Mouse (Mus musculus) kidney, adult 2 months (tissue): ENCODE data around the gene Mllt3. TPM values are rescaled to one million over a fixed set of nuclear protein-coding genes. Genes with fewer than 3 reads are reported as not detected.
"Not testable (repeated sequence)": the region's sequence is repeated elsewhere in the genome, so short reads cannot be mapped to it uniquely, and the experiment has no call there.

ENCODE experiments used
- DNase-seq: peaks from one replicate; pipeline ENCODE4 v3.0.0; 2021
- H3K27ac ChIP-seq: fragments of 200-500 bp; 2 replicates; pipeline ENCODE4 v1.5.1; 2012; ENCODE audit warnings: low read depth, low read length, control low read depth, inconsistent platforms; ENCODE audit not compliant: insufficient read depth
- H3K27me3 ChIP-seq: fragments of 200-500 bp; replicated peaks from 2 replicates; pipeline ENCODE4 v1.6.1; 2012; ENCODE audit warnings: mild to moderate bottlenecking, moderate library complexity, low read length, inconsistent platforms; ENCODE audit not compliant: control insufficient read depth, insufficient read depth
- H3K36me3 ChIP-seq: fragments of 200-500 bp; 2 replicates; pipeline ENCODE4 v1.6.1; 2012; ENCODE audit warnings: mild to moderate bottlenecking, moderate library complexity, low read length, inconsistent platforms; ENCODE audit not compliant: control insufficient read depth, insufficient read depth
- H3K4me1 ChIP-seq: fragments of 200-500 bp; 2 replicates; pipeline ENCODE4 v1.6.1; 2011; ENCODE audit warnings: low read length; ENCODE audit not compliant: control insufficient read depth, insufficient read depth
- H3K4me3 ChIP-seq: fragments of 200-500 bp; 2 replicates; pipeline ENCODE4 v1.5.1; 2011; ENCODE audit warnings: mild to moderate bottlenecking, low read depth, low read length, control low read depth; ENCODE audit not compliant: insufficient read depth
- CTCF ChIP-seq: fragments of 200-500 bp; conservative IDR thresholded peaks from 2 replicates; pipeline ENCODE4 v1.5.1; 2011; ENCODE audit warnings: low read depth, mild to moderate bottlenecking, control low read depth, low read length, moderate library complexity, mixed read lengths; ENCODE audit not compliant: insufficient read depth, insufficient read length
- POLR2A ChIP-seq: fragments of 200-500 bp; IDR thresholded peaks from one replicate; pipeline ENCODE4 v1.6.1; 2011; ENCODE audit warnings: low read depth, low read length, control low read depth
- WGBS: fragments of 180-500 bp; shearing (Covaris S2); methylation state at CpG from one replicate; pipeline ENCODE4 v1.1.7; 2018; 5-methylcytosine and 5-hydroxymethylcytosine counted together
- polyA plus RNA-seq: library from polyadenylated mRNA; depleted of rRNA; stranded (reverse); fragments of >200 nt; gene quantifications from 2 replicates; pipeline ENCODE4 v1.2.3, GENCODE M21; 2012

Mllt3 gene
- polyA plus RNA-seq, 1 experiment, result 5.2 TPM

GRCm38 (mm10) chr4:87984589-87984988 lies 48.6 kb downstream of the Mllt3 start:
- H3K27me3 ChIP-seq, result no peaks in the 10 kb centered on the region
- TF ChIP-seq POLR2A (no peak), CTCF (no peak)
- peak; percentile 73 for DNase-seq
- WGBS, result 42% methylated on average over 3 of the region's 3 CpGs
- no peaks in the 10 kb centered on the region for H3K36me3 ChIP-seq
- no peak overlapping the region for H3K4me3 ChIP-seq
- H3K27ac ChIP-seq, result peak overlapping the region; percentile 84; the same call in 1 of the 2 replicates
- H3K4me1 ChIP-seq, result peaks cover 19% of the 10 kb centered on the region

GRCm38 (mm10) chr4:87984091-87984490 lies 49.1 kb downstream of the Mllt3 start:
- DNase-seq, result no peak
- H3K27ac ChIP-seq, result no peak overlapping the region
- H3K4me1 ChIP-seq, result peaks cover 19% of the 10 kb centered on the region
- 51% methylated on average over 5 of the region's 5 CpGs for WGBS
- H3K27me3 ChIP-seq, result no peaks in the 10 kb centered on the region
- no peak overlapping the region for H3K4me3 ChIP-seq
- H3K36me3 ChIP-seq, result no peaks in the 10 kb centered on the region
- no peak for TF ChIP-seq CTCF
- no peak for TF ChIP-seq POLR2A

DNA sequence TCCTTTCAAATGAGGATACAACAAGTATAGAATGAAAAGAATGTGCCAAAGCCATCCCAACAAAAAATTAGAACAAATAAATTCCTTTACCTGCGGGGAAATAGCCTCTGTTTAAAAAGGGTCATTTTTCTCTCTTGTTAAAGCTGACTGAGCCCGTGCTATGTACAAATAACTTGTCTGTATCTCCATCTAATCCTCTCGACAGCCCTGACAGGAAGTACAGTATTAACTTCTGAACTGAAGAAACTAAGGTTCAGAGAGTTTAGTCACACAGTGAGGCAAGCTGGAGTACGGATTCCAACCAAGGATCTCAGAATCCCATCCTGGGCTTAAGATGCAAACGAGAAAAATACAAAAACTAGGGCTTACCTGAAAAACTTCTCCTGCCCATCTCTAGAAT lies 50.6 kb downstream of the Mllt3 start:
- TF ChIP-seq POLR2A (no peak), CTCF (no peak)
- H3K4me3 ChIP-seq, result no peak overlapping the region
- H3K4me1 ChIP-seq, result peaks cover 19% of the 10 kb centered on the region
- WGBS, result 38% methylated on average over 5 of the region's 5 CpGs
- no peak for DNase-seq
- no peak overlapping the region for H3K27ac ChIP-seq
- no peaks in the 10 kb centered on the region for H3K36me3 ChIP-seq
- H3K27me3 ChIP-seq, result no peaks in the 10 kb centered on the region

GRCm38 (mm10) chr4:87977820-87978448 lies 55.2 kb downstream of the Mllt3 start:
- Histone ChIP-seq H3K4me1 (0 out of 2 replicates have a peak, but pooled peaks cover under 1% of the 10 kb centered on the region), H3K27ac (no peak overlapping the region), H3K27me3 (no peaks in the 10 kb centered on the region), H3K4me3 (no peak overlapping the region), H3K36me3 (no peaks in the 10 kb centered on the region)
- TF ChIP-seq CTCF (no peak), POLR2A (no peak)
- DNase-seq, result no peak
- WGBS, result 57% methylated on average over 11 of the region's 11 CpGs

GRCm38 (mm10) chr4:87965836-87966235 lies 67.3 kb downstream of the Mllt3 start:
- WGBS, result 65% methylated on average over 7 of the region's 7 CpGs
- Histone ChIP-seq H3K36me3 (no peaks in the 10 kb centered on the region), H3K4me1 (peaks cover 7% of the 10 kb centered on the region), H3K27me3 (no peaks in the 10 kb centered on the region), H3K27ac (no peak overlapping the region), H3K4me3 (no peak overlapping the region)
- DNase-seq, result no peak
- TF ChIP-seq CTCF, result no peak
- TF ChIP-seq POLR2A, result no peak

GRCm38 (mm10) chr4:87964890-87965289 lies 68.3 kb downstream of the Mllt3 start:
- not testable (repeated sequence) for H3K27me3 ChIP-seq, H3K36me3 ChIP-seq, H3K27ac ChIP-seq, DNase-seq, H3K4me3 ChIP-seq, H3K4me1 ChIP-seq
- 100% methylated on average over 2 of the region's 2 CpGs for WGBS

GRCm38 (mm10) chr4:87963773-87964076 lies 69.4 kb downstream of the Mllt3 start:
- Histone ChIP-seq H3K36me3 (no peaks in the 10 kb centered on the region), H3K27ac (no peak overlapping the region), H3K4me3 (no peak overlapping the region), H3K4me1 (peaks cover 7% of the 10 kb centered on the region), H3K27me3 (no peaks in the 10 kb centered on the region)
- 80% methylated on average over 3 of the region's 3 CpGs for whole genome bisulfite sequencing
- TF ChIP-seq POLR2A (no peak), CTCF (no peak)
- no peak for DNase-seq
